Mouse (Mus musculus) C2C12 (cell line): ENCODE data around the gene Mapkap1.

Source experiments
- CTCF ChIP-seq: IDR thresholded peaks from one replicate; pipeline ENCODE4 v1.5.1; 2011; ENCODE audit not compliant: control insufficient read depth, insufficient read depth, insufficient read length
- USF1 ChIP-seq: IDR thresholded peaks from one replicate; pipeline ENCODE4 v1.6.1; 2011; ENCODE audit warnings: low read depth, mild to moderate bottlenecking, control low read depth, moderate library complexity

DNA sequence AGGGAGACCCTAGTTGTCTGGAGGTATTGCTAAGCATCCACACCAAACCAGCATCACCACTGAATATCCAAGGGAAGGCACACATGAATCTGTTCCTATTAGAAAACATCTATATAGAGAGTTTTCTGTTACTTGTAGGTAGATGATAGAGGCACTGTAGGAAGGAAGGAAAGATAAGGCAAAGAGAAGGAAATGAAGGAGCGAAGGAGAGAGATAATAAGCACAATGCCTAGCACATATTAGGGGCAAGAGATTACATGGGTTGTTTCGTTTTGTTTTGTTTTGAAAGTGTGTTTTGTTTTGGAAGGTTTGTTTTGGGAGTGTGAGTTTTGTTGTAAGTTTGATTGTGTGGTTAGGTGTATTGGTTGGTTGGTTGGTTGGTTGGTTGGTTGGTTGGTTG lies 27.6 kb upstream of the Mapkap1 start:
- TF ChIP-seq USF1 (no peak), CTCF (no peak)
